Mouse (Mus musculus) frontal cortex, postnatal 10 days (tissue): ENCODE results near the gene Zfp759.
"Not testable (repeated sequence)": the region's sequence is repeated elsewhere in the genome, so short reads cannot be mapped to it uniquely, and the experiment has no call there.

Experiments
- DNase-seq, 2 experiments: peaks; one replicate each; pipeline ENCODE4 v3.0.0; 2022; ENCODE audit warnings: low spot score in 2 of 2, mixed read lengths in 1 of 2

Gene Zfp759

DNA sequence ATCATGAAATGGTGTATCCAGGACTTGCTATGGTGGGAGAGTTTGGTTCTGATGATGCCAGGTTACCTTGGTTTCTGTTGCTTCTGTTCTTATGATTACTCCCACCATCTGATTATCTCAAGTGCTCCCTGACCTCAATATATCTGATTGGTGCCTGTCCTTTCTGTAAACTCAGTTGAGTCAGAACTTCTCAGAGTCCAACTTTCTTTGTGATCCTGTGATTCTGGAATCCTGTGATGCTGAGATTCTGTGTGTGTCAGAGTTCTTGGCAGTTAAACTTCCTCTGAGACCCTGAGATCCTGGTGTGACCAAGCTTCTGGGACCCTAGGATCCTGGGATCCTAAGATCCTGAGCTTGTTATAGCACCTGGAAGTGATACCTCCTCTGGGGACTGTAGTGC, at the start of gene Zfp759:
TSS of gene Zfp759 (plus strand) at position 301 of the 400 bp plus-strand sequence.
- DNase-seq, result not testable (repeated sequence)

DNA sequence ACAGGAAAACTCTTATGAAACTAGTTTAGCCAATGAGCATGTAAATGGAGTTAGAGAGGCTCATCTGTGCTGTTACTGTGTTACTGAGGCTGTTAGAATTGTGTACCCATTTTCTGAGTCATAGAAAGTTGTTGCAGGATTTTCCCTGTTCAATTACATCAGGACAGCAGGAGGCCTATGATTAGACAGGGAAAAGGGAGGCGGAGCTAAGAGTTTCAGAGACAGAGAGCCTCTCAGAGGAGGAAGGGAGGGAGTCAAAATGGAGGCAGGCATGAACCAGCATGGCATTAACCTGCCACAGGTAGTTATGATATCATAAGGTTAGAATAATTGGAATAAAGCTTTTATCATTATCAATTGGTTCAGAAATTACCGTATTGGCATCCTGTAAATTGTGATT, 48.7 kb upstream of the Zfp759 start:
- DNase-seq, result no peak

DNA sequence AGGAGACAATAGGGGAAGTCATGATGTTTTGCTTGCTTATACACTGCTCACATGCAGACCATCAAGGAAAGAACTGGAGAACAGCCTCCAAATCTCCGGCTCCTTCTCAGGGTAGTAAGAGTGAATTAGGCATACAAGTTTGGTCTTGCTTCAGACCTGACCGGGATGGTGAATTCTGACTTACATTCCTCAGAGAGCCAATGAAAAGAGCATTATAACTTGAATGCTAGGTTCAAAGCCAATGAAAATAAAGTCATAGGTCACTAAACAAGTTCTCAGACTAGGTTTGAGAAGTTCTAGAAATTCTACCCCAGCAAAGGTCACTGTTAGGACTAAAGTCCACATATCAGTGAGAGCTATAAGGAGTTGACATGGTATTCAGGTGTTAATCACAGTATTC, 44.2 kb upstream of the Zfp759 start:
- DNase-seq, result no peak

DNA sequence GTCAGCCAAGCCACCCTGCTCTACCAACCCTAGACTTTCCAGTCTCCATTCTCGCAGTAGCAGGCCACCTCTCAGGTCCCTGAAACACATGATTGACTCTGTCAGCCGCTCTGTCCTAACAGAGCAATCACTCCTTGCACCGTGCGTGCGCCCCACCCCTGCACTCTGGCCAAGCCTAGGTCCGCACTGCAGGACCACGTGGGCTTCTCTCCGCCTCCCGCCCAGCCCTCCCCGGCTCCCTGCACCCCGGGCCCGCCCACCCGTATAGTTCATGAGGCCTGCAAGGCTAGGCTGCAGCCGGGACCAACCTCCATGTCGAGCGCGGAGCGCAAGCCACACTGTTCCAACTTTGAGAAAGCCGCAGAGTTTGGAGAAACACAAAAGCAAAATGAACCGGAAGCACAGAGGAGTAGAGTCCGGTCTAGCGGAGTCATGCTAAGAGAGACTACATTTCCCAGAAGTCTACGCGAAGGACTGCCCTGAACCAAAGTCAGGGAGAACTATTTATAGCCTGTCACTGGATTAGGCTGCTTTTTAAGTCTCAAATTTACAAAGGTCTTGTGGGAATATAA, 40.2 kb upstream of the Zfp759 start:
- peak; percentile 36 to 55 for DNase-seq

DNA sequence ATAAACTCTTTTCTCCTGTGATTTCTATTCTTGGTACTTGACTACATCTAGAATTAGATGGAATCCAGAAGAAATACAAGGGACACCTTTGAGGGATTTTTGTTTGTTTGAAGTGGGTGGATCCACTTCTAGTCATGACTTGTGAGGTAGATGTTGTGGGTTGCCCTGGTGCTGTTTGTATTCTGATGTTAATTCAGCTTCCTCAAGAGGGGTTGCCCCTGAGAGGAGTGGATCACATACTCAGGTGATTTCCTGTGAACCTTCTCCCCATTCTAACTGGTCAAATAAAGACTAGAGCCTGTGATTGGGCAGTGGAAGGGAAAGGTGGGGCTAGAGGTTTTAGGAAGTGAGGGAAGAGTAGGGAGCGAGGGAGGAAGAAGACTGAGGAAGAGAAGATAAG, 39.5 kb upstream of the Zfp759 start:
- DNase-seq, result no peak

GRCm38 (mm10) chr13:67090154-67090553, 31.3 kb upstream of the Zfp759 start:
- no peak for DNase-seq

- DNase-seq, result no peak
These were observed 23.6 kb upstream of the Zfp759 start, which contains the start of gene Zfp708 for GRCm38 (mm10) chr13:67097876-67098275. Gene Zfp708 (minus strand): TSS chr13:67097976.

GRCm38 (mm10) chr13:67107681-67108080, 13.8 kb upstream of the Zfp759 start:
- no peak for DNase-seq

- DNase-seq, result peak; percentile 84 to 88
These were observed 13.2 kb upstream of the Zfp759 start, which contains the start of gene Gm28557 for GRCm38 (mm10) chr13:67108194-67108820. Gene Gm28557 (minus strand): TSS chr13:67108604.

- no peak for DNase-seq
These were observed 12.6 kb upstream of the Zfp759 start for GRCm38 (mm10) chr13:67108821-67109206.

DNA sequence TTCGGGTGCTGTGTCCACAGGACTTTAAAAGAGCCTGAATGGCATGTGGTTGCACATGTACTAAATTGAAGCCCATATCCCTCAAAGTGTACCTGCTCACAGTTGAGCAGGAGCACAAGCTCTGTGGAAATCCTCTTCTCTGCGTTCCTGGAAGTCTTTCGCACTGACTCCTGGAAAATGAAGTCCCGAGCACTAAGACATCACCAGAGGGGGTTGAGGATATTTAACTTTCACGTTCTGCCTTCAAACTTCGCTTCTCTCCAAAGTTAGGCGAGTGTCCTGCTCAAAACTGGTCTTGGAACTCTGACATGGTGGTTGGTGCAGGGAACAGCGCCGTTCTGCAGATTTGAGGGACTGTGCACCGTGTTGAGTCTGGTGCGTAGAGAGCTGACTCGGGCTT, 9.4 kb upstream of the Zfp759 start:
- no peak for DNase-seq

- DNase-seq, result no peak
These were observed 8.2 kb upstream of the Zfp759 start for GRCm38 (mm10) chr13:67113287-67113686.

DNA sequence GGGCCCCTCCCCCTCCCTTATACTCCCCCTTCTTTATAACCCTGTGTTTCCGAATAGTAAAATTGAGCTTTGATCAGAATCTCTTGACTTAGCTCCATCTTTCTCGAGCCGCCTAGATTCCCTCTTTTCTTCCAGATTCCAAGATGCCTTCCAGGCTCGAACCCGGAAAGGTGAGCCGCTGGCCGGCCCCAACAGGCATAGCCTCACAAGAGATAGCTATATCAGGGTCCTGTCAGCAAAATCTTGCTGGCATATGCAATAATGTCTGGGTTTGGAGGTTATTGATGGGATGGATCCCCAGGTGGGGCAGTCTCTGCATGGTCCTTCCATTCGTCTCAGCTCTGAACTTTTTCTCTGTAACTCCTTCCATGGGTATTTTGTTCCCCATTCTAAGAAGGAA, 5.3 kb upstream of the Zfp759 start, which contains the start of gene Rslcan18:
TSS of gene Rslcan18 (minus strand) at position 101 of the 400 bp plus-strand sequence.
- not testable (repeated sequence) for DNase-seq

DNA sequence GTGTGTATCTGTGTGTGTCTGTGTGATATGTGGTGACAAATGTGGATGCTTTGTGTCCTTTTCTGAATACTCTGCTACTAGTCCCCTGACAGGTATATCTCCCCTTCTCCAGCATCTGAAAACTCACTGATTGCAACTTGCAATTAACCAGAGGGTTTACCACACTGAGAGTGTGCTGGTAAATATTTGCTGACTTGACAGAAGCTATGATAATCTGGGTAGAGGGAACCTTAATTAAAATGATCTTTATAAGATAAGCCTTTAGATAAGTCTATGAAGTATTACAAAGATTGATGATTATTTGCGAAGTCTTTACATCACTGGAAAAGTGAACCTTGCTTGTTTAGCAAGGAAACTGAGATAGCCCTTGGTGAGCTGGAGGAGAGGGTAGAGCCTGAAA, 3.0 kb downstream of the Zfp759 start:
- no peak for DNase-seq

- not testable (repeated sequence) for DNase-seq
These were observed 6.0 kb downstream of the Zfp759 start for GRCm38 (mm10) chr13:67127507-67127906.

- DNase-seq, result peak; percentile 81 to 85
These were observed 6.7 kb downstream of the Zfp759 start for GRCm38 (mm10) chr13:67128038-67128721.

- DNase-seq, result not testable (repeated sequence)
These were observed 44.7 kb downstream of the Zfp759 start for GRCm38 (mm10) chr13:67166122-67166521.

GRCm38 (mm10) chr13:67172991-67173722, 51.7 kb downstream of the Zfp759 start, which contains the start of gene Rsl1:
Gene Rsl1 (plus strand): TSS chr13:67173182.
- peak; percentile 44 to 68 for DNase-seq

DNA sequence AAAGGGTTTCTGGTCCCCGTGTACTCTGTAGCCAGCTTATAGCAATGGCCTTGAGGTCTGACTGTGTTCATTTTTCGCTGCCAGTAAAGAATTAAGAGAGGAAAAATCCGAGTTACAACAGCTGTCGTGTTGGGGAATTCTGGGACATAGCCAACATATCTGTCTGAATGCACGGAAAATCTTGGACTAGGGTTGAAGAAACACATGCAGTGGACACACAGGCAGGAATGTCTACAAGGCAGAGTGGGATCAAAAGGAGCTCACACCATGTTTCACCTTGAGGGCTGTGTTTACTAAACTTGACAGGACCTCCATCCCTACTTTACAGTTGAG, 52.2 kb downstream of the Zfp759 start:
- no peak for DNase-seq
